Mouse (Mus musculus) forebrain, embryonic 14.5 days (tissue): ENCODE data around the gene Cdc40. TPM values are rescaled to one million over a fixed set of nuclear protein-coding genes. Genes with fewer than 3 reads are reported as not detected.

ENCODE experiments used
- polyA plus RNA-seq: library from polyadenylated mRNA; unstranded; fragments of >200 nt; fragmentation: Nextera tagmentation; extraction: Ambion mirVana; gene quantifications from 2 replicates; pipeline ENCODE4 v1.2.1, GENCODE M21; 2014

The Cdc40 gene
- polyA plus RNA-seq, 1 experiment from 2014 or later, result 28.0 TPM

Other genes with a start within 250 kb of the Cdc40 start
- 0.23 and 0.29 TPM in 2 replicates for gene Mettl24, start 200.0 kb downstream of the Cdc40 start, polyA plus RNA-seq
- gene Wasf1, start 164 bp upstream of the Cdc40 start, polyA plus RNA-seq, result 51.5 and 72.9 TPM in 2 replicates
- gene Gpr6, start 189.0 kb upstream of the Cdc40 start, polyA plus RNA-seq, result 1.5 and 2.3 TPM in 2 replicates